Mouse (Mus musculus): ENCODE results near the gene Cd59b.

- TF ChIP-seq CTCF (IDR thresholded peaks at IDR 0.05; ENCODE audit: extremely low read depth, insufficient read depth, insufficient read length, insufficient replicate concordance) (no peak), POLR2A (IDR thresholded peaks at IDR 0.05; ENCODE audit: low read depth, low read length) (no peak)
These were observed 5.5 kb upstream of the Cd59b start for GRCm38 (mm10) chr2:104064152-104064551.

Measured in spleen, adult 2 months (tissue).